Mouse (Mus musculus): ENCODE results near the gene Pygm. TPM values are rescaled to one million over a fixed set of nuclear protein-coding genes. Genes with fewer than 3 reads are reported as not detected.
A peak's percentile ranks its signal among the peaks of the same experiment; 100 is the strongest.

Pygm gene
- 35.6 and 38.9 TPM in 2 replicates for polyA plus RNA-seq (2015; fragmentation: Nextera tagmentation; extraction: Ambion mirVana)

GRCm38 (mm10) chr19:6384128-6384527 is at the start of gene Pygm:
Gene Pygm, plus strand, starts transcription at chr19:6384399.
- 18% methylated on average over 7 of the region's 7 CpGs for WGBS

GRCm38 (mm10) chr19:6334673-6335457 is 49.3 kb upstream of the Pygm start, which contains the start of gene Men1:
Gene Men1, plus strand, starts transcription at chr19:6334979.
- Histone ChIP-seq H3K36me3 (peaks cover 33% of the 10 kb centered on the region), H3K9me3 (replicated peaks) (no peaks in the 10 kb centered on the region), H3K9ac (peak within 1 kb of the TSS; percentile 94), H3K4me2 (replicated peaks) (peak within 1 kb of the TSS; percentile 85), H3K27ac (replicated peaks) (peak within 1 kb of the TSS; percentile 90), H3K27me3 (no peaks in the 10 kb centered on the region), H3K4me3 (replicated peaks) (peak within 1 kb of the TSS; percentile 80), H3K4me1 (peaks cover 34% of the 10 kb centered on the region)
- WGBS = under 1% methylated on average over 43 of the region's 43 CpGs
- peak; percentile 93 for ATAC-seq (ENCODE audit: insufficient number of reproducible peaks, low FRiP score, low TSS enrichment, low read depth)

More at GRCm38 (mm10) chr19:6384128-6384527, at the start of gene Pygm:
- Histone ChIP-seq H3K27ac (replicated peaks) (peak within 1 kb of the TSS; percentile 60), H3K36me3 (peaks cover 3% of the 10 kb centered on the region), H3K27me3 (0 out of 2 replicates have a peak, but pooled peaks cover 4% of the 10 kb centered on the region), H3K9ac (no peak within 1 kb of the TSS), H3K4me1 (peaks cover 25% of the 10 kb centered on the region), H3K4me2 (replicated peaks) (0 out of 2 replicates have a peak within 1 kb of the TSS, but pooled peaks have one; percentile 3), H3K9me3 (replicated peaks) (no peaks in the 10 kb centered on the region), H3K4me3 (replicated peaks) (0 out of 2 replicates have a peak within 1 kb of the TSS, but pooled peaks have one; percentile 1)
- peak; percentile 61; the same call in 1 of the 2 replicates for ATAC-seq (ENCODE audit: insufficient number of reproducible peaks, low FRiP score, low TSS enrichment, low read depth)

GRCm38 (mm10) chr19:6335458-6335827 is 48.8 kb upstream of the Pygm start:
- ATAC-seq (ENCODE audit: insufficient number of reproducible peaks, low FRiP score, low TSS enrichment, low read depth) = no peak; the same call in 1 of the 2 replicates
- H3K36me3 ChIP-seq = peaks cover 38% of the 10 kb centered on the region
- no peaks in the 10 kb centered on the region for H3K27me3 ChIP-seq
- H3K4me3 ChIP-seq (replicated peaks) = peak overlapping the region; percentile 80
- H3K9ac ChIP-seq = peak overlapping the region; percentile 94
- peaks cover 39% of the 10 kb centered on the region for H3K4me1 ChIP-seq
- peak overlapping the region; percentile 85 for H3K4me2 ChIP-seq (replicated peaks)
- H3K27ac ChIP-seq (replicated peaks) = peak overlapping the region; percentile 76
- under 1% methylated on average over 25 of the region's 25 CpGs for WGBS
- H3K9me3 ChIP-seq (replicated peaks) = no peaks in the 10 kb centered on the region

- no peak for ATAC-seq (ENCODE audit: insufficient number of reproducible peaks, low FRiP score, low TSS enrichment, low read depth)
- Histone ChIP-seq H3K4me1 (peaks cover 43% of the 10 kb centered on the region), H3K9ac (0 out of 2 replicates have a peak overlapping the region, but pooled peaks have one; percentile 10), H3K27me3 (no peaks in the 10 kb centered on the region), H3K9me3 (replicated peaks) (no peaks in the 10 kb centered on the region), H3K27ac (replicated peaks) (no peak overlapping the region), H3K4me2 (replicated peaks) (peak overlapping the region; percentile 85), H3K36me3 (peaks cover 38% of the 10 kb centered on the region), H3K4me3 (replicated peaks) (0 out of 2 replicates have a peak overlapping the region, but pooled peaks have one; percentile 80)
- 92% methylated on average over 10 of the region's 10 CpGs for WGBS
Measured at GRCm38 (mm10) chr19:6336920-6337319, 47.3 kb upstream of the Pygm start.

- Histone ChIP-seq H3K9me3 (replicated peaks) (no peaks in the 10 kb centered on the region), H3K4me1 (peaks cover 47% of the 10 kb centered on the region), H3K4me3 (replicated peaks) (no peak overlapping the region), H3K27ac (replicated peaks) (no peak overlapping the region), H3K9ac (no peak overlapping the region), H3K36me3 (peaks cover 39% of the 10 kb centered on the region), H3K4me2 (replicated peaks) (no peak overlapping the region), H3K27me3 (no peaks in the 10 kb centered on the region)
- no peak for ATAC-seq (ENCODE audit: insufficient number of reproducible peaks, low FRiP score, low TSS enrichment, low read depth)
- WGBS = 95% methylated on average over 7 of the region's 7 CpGs
Measured at GRCm38 (mm10) chr19:6338171-6338570, 46.0 kb upstream of the Pygm start.

GRCm38 (mm10) chr19:6338716-6339115 is 45.5 kb upstream of the Pygm start:
- Histone ChIP-seq H3K9me3 (replicated peaks) (no peaks in the 10 kb centered on the region), H3K4me2 (replicated peaks) (no peak overlapping the region), H3K36me3 (peaks cover 42% of the 10 kb centered on the region), H3K4me3 (replicated peaks) (no peak overlapping the region), H3K27ac (replicated peaks) (no peak overlapping the region), H3K9ac (no peak overlapping the region), H3K27me3 (no peaks in the 10 kb centered on the region), H3K4me1 (peaks cover 47% of the 10 kb centered on the region)
- no peak for ATAC-seq (ENCODE audit: insufficient number of reproducible peaks, low FRiP score, low TSS enrichment, low read depth)
- 85% methylated on average over 11 of the region's 11 CpGs for WGBS

GRCm38 (mm10) chr19:6339191-6339590 is 45.0 kb upstream of the Pygm start:
- Histone ChIP-seq H3K4me3 (replicated peaks) (no peak overlapping the region), H3K4me2 (replicated peaks) (no peak overlapping the region), H3K9ac (no peak overlapping the region), H3K4me1 (peaks cover 46% of the 10 kb centered on the region), H3K9me3 (replicated peaks) (no peaks in the 10 kb centered on the region), H3K27me3 (no peaks in the 10 kb centered on the region), H3K36me3 (peaks cover 47% of the 10 kb centered on the region), H3K27ac (replicated peaks) (no peak overlapping the region)
- 94% methylated on average over 6 of the region's 6 CpGs for WGBS
- no peak for ATAC-seq (ENCODE audit: insufficient number of reproducible peaks, low FRiP score, low TSS enrichment, low read depth)

- no peak for ATAC-seq (ENCODE audit: insufficient number of reproducible peaks, low FRiP score, low TSS enrichment, low read depth)
- Histone ChIP-seq H3K9ac (no peak overlapping the region), H3K4me1 (peaks cover 41% of the 10 kb centered on the region), H3K4me3 (replicated peaks) (peak overlapping the region; percentile 76; the same call in 1 of the 2 replicates), H3K27ac (replicated peaks) (0 out of 2 replicates have a peak overlapping the region, but pooled peaks have one; percentile 53), H3K36me3 (peaks cover 53% of the 10 kb centered on the region), H3K4me2 (replicated peaks) (peak overlapping the region; percentile 93; the same call in 1 of the 2 replicates), H3K27me3 (no peaks in the 10 kb centered on the region), H3K9me3 (replicated peaks) (no peaks in the 10 kb centered on the region)
- 68% methylated on average over 15 of the region's 15 CpGs for WGBS
Measured at GRCm38 (mm10) chr19:6339890-6340504, 44.2 kb upstream of the Pygm start.

GRCm38 (mm10) chr19:6340524-6341452 is 43.4 kb upstream of the Pygm start, which contains the start of gene Map4k2:
Gene Map4k2, plus strand, starts transcription at chr19:6341135.
- peak; percentile 81 for ATAC-seq (ENCODE audit: insufficient number of reproducible peaks, low FRiP score, low TSS enrichment, low read depth)
- Histone ChIP-seq H3K4me1 (peaks cover 39% of the 10 kb centered on the region), H3K27me3 (no peaks in the 10 kb centered on the region), H3K4me3 (replicated peaks) (peak within 1 kb of the TSS; percentile 76), H3K9me3 (replicated peaks) (no peaks in the 10 kb centered on the region), H3K36me3 (peaks cover 60% of the 10 kb centered on the region), H3K9ac (peak within 1 kb of the TSS; percentile 75), H3K4me2 (replicated peaks) (peak within 1 kb of the TSS; percentile 93), H3K27ac (replicated peaks) (peak within 1 kb of the TSS; percentile 66; the same call in 1 of the 2 replicates)
- 6% methylated on average over 71 of the region's 72 CpGs for WGBS

GRCm38 (mm10) chr19:6341453-6342077 is 42.6 kb upstream of the Pygm start:
- no peak for ATAC-seq (ENCODE audit: insufficient number of reproducible peaks, low FRiP score, low TSS enrichment, low read depth)
- no peaks in the 10 kb centered on the region for H3K9me3 ChIP-seq (replicated peaks)
- H3K4me1 ChIP-seq = peaks cover 31% of the 10 kb centered on the region
- no peaks in the 10 kb centered on the region for H3K27me3 ChIP-seq
- peak overlapping the region; percentile 76 for H3K4me3 ChIP-seq (replicated peaks)
- peaks cover 67% of the 10 kb centered on the region for H3K36me3 ChIP-seq
- peak overlapping the region; percentile 66; the same call in 1 of the 2 replicates for H3K27ac ChIP-seq (replicated peaks)
- peak overlapping the region; percentile 93 for H3K4me2 ChIP-seq (replicated peaks)
- H3K9ac ChIP-seq = peak overlapping the region; percentile 75
- WGBS = 9% methylated on average over 23 of the region's 23 CpGs
